Mouse (Mus musculus): ENCODE measurements at regions not wholly inside any gene's neighbourhood (a gene's known extent, or its start where the extent isn't known, plus 50 kb on each side); places are given as distances from the start of the nearest gene placed in this dataset.

- H3K4me1 ChIP-seq (replicated peaks; ENCODE audit: control insufficient read depth, insufficient read depth, low read length) = no peaks in the 10 kb centered on the region
- H3K4me2 ChIP-seq (replicated peaks; ENCODE audit: low read depth) = no peak overlapping the region
- no peak overlapping the region for H3K9ac ChIP-seq (ENCODE audit: low read depth, low read length)
- ATAC-seq = no peak
- TF ChIP-seq CTCF (IDR thresholded peaks at IDR 0.05; ENCODE audit: low read depth) = no peak
- no peaks in the 10 kb centered on the region for H3K36me3 ChIP-seq (ENCODE audit: control insufficient read depth, insufficient read depth)
- no peak overlapping the region for H3K4me3 ChIP-seq (ENCODE audit: low read depth, low read length)
- no peak overlapping the region for H3K27ac ChIP-seq (ENCODE audit: low read depth, low read length)
- H3K27me3 ChIP-seq (replicated peaks; ENCODE audit: control insufficient read depth, insufficient read depth, low read length) = no peaks in the 10 kb centered on the region
- no peaks in the 10 kb centered on the region for H3K9me3 ChIP-seq (ENCODE audit: control insufficient read depth)
- 59% methylated on average over 2 of the region's 2 CpGs for WGBS
Measured at GRCm38 (mm10) chr10:99919925-99920324, 95.5 kb upstream of the Kitl start.

- H3K4me1 ChIP-seq (replicated peaks; ENCODE audit: control insufficient read depth, insufficient read depth, low read length) = no peaks in the 10 kb centered on the region
- peak; percentile 90 for ATAC-seq
- H3K9ac ChIP-seq (ENCODE audit: low read depth, low read length) = no peak overlapping the region
- H3K4me2 ChIP-seq (replicated peaks; ENCODE audit: low read depth) = peak overlapping the region; percentile 27
- no peaks in the 10 kb centered on the region for H3K9me3 ChIP-seq (ENCODE audit: control insufficient read depth)
- no peaks in the 10 kb centered on the region for H3K36me3 ChIP-seq (ENCODE audit: control insufficient read depth, insufficient read depth)
- TF ChIP-seq CTCF (IDR thresholded peaks at IDR 0.05; ENCODE audit: low read depth) = no peak
- H3K27ac ChIP-seq (ENCODE audit: low read depth, low read length) = no peak overlapping the region
- no peaks in the 10 kb centered on the region for H3K27me3 ChIP-seq (replicated peaks; ENCODE audit: control insufficient read depth, insufficient read depth, low read length)
- WGBS = 38% methylated on average over 7 of the region's 7 CpGs
- H3K4me3 ChIP-seq (ENCODE audit: low read depth, low read length) = no peak overlapping the region
Measured at GRCm38 (mm10) chr10:99918567-99919320, 96.7 kb upstream of the Kitl start.

GRCm38 (mm10) chr10:99913846-99914187, 101.6 kb upstream of the Kitl start:
- Histone ChIP-seq H3K9ac (ENCODE audit: low read depth, low read length) (no peak overlapping the region), H3K4me3 (ENCODE audit: low read depth, low read length) (peak overlapping the region; percentile 44), H3K4me1 (replicated peaks; ENCODE audit: control insufficient read depth, insufficient read depth, low read length) (no peaks in the 10 kb centered on the region), H3K27ac (ENCODE audit: low read depth, low read length) (no peak overlapping the region), H3K36me3 (ENCODE audit: control insufficient read depth, insufficient read depth) (no peaks in the 10 kb centered on the region), H3K27me3 (replicated peaks; ENCODE audit: control insufficient read depth, insufficient read depth, low read length) (no peaks in the 10 kb centered on the region), H3K4me2 (replicated peaks; ENCODE audit: low read depth) (peak overlapping the region; percentile 60), H3K9me3 (ENCODE audit: control insufficient read depth) (no peaks in the 10 kb centered on the region)
- 50% methylated on average over 4 of the region's 4 CpGs for WGBS
- TF ChIP-seq CTCF (IDR thresholded peaks at IDR 0.05; ENCODE audit: low read depth) = no peak
- no peak for ATAC-seq

GRCm38 (mm10) chr10:99913001-99913845, 102.2 kb upstream of the Kitl start:
- Histone ChIP-seq H3K4me3 (ENCODE audit: low read depth, low read length) (peak overlapping the region; percentile 44), H3K9ac (ENCODE audit: low read depth, low read length) (peak overlapping the region; percentile 47), H3K27me3 (replicated peaks; ENCODE audit: control insufficient read depth, insufficient read depth, low read length) (no peaks in the 10 kb centered on the region), H3K27ac (ENCODE audit: low read depth, low read length) (peak overlapping the region; percentile 41), H3K4me1 (replicated peaks; ENCODE audit: control insufficient read depth, insufficient read depth, low read length) (no peaks in the 10 kb centered on the region), H3K4me2 (replicated peaks; ENCODE audit: low read depth) (peak overlapping the region; percentile 60), H3K36me3 (ENCODE audit: control insufficient read depth, insufficient read depth) (no peaks in the 10 kb centered on the region), H3K9me3 (ENCODE audit: control insufficient read depth) (no peaks in the 10 kb centered on the region)
- WGBS = 12% methylated on average over 20 of the region's 20 CpGs
- TF ChIP-seq CTCF (IDR thresholded peaks at IDR 0.05; ENCODE audit: low read depth) = no peak
- ATAC-seq = peak; percentile 47; the same call in 1 of the 2 replicates

- Histone ChIP-seq H3K9me3 (ENCODE audit: control insufficient read depth) (no peaks in the 10 kb centered on the region), H3K36me3 (ENCODE audit: control insufficient read depth, insufficient read depth) (no peaks in the 10 kb centered on the region), H3K4me3 (ENCODE audit: low read depth, low read length) (no peak overlapping the region), H3K4me1 (replicated peaks; ENCODE audit: control insufficient read depth, insufficient read depth, low read length) (no peaks in the 10 kb centered on the region), H3K27ac (ENCODE audit: low read depth, low read length) (no peak overlapping the region), H3K27me3 (replicated peaks; ENCODE audit: control insufficient read depth, insufficient read depth, low read length) (no peaks in the 10 kb centered on the region), H3K9ac (ENCODE audit: low read depth, low read length) (no peak overlapping the region), H3K4me2 (replicated peaks; ENCODE audit: low read depth) (no peak overlapping the region)
- TF ChIP-seq CTCF (IDR thresholded peaks at IDR 0.05; ENCODE audit: low read depth) = no peak
- 59% methylated on average over 4 of the region's 4 CpGs for WGBS
- no peak for ATAC-seq
Measured at GRCm38 (mm10) chr10:99910011-99910723, 105.3 kb upstream of the Kitl start.

- H3K9me3 ChIP-seq (ENCODE audit: control insufficient read depth) = no peaks in the 10 kb centered on the region
- H3K4me3 ChIP-seq (ENCODE audit: low read depth, low read length) = no peak overlapping the region
- no peak overlapping the region for H3K9ac ChIP-seq (ENCODE audit: low read depth, low read length)
- H3K27me3 ChIP-seq (replicated peaks; ENCODE audit: control insufficient read depth, insufficient read depth, low read length) = no peaks in the 10 kb centered on the region
- no peak for ATAC-seq
- TF ChIP-seq CTCF (IDR thresholded peaks at IDR 0.05; ENCODE audit: low read depth) = no peak
- no peaks in the 10 kb centered on the region for H3K4me1 ChIP-seq (replicated peaks; ENCODE audit: control insufficient read depth, insufficient read depth, low read length)
- H3K27ac ChIP-seq (ENCODE audit: low read depth, low read length) = no peak overlapping the region
- WGBS = 89% methylated on average over 4 of the region's 4 CpGs
- no peak overlapping the region for H3K4me2 ChIP-seq (replicated peaks; ENCODE audit: low read depth)
- no peaks in the 10 kb centered on the region for H3K36me3 ChIP-seq (ENCODE audit: control insufficient read depth, insufficient read depth)
Measured at GRCm38 (mm10) chr10:99908044-99908443, 107.4 kb upstream of the Kitl start.
